Mouse (Mus musculus): ENCODE measurements around the gene Tmem52.
"Not testable (repeated sequence)": the region's sequence is repeated elsewhere in the genome, so short reads cannot be mapped to it uniquely, and the experiment has no call there.

The Tmem52 gene

DNA sequence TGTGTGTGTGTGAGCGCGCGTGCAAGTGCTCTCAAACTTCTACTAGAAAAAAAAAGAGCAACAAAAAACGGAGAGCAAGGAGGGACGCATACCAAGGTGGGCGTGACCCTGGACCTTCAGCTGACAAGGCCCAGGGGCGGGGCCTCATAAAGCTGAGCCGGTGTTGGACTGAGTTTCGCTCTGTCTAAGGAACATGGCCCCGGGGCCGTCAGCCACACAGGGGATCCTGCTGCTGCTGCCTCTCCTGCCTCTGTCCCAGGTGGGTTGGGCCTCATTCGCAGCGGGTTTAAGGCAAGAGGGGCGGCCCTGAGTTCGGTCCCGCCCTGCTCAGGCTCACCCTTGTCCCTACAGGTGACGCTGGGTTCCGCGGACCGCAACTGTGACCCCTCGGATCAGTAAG is at the start of gene Tmem52:
Tmem52 (plus strand) TSS at position 163 of the 400 bp plus-strand sequence.
- peak; percentile 70 for DNase-seq

DNA sequence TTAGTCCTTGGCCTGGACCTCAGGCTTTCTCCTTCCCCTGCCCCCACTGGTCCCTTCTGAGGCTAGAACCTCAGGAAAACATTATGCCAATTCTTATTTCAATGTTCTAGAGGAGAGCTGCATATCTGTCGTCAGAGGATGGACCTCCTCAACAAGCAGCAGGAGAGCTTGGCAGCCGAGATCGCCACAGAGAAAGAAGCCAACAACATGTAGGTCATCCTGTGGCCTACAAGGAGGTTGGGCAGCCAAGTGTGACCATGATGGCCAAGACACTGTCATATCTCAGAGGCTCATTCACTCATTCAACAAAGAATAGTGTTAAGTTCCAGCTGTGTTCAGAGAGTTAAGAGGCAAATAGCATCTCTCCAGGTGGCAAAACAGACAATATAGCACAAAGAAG is 48.8 kb upstream of the Tmem52 start:
- DNase-seq: no peak

DNA sequence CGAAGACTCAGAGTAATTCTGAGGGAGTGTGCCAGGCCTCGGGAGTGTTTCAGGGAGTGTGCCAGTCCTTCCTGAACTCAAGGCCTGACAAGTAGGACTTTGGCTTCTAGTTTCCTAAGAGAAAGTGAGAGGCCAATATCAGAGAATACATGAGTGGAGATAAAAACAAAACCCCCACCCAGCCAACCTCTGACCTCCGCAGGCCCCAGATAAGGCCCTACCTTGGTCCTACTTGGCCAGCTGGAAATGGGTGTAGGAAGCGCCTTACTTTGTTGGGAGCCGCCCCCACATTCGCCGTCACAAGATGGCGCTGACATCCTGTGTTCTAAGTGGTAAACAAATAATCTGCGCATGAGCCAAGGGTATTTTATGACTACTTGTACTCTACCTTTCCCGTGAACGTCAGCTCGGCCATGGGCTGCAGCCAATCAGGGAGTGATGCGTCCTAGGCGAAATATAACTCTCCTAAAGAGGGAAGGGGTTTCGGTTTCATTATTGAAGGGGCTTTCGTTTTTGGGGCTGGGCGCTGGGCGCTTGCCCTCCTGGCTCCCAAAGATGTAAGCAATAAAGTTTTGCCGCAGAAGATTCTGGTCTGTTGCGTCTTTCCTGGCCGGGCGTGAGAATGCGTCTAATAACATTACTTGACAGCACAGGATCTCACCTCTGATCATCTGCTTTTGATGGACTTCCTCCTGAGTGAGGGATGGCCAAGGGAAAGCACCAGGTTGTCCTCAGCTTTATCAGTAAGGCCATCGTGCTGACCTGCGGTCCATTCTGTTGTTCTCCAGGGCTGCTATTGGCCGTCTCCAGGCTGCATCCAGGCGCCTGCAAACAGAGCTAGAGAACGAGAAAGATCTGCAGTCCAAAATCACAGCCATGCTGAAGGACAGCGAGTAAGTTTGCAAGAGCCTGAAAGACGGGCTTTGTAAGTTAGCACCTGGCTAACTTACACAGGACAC is 47.2 kb upstream of the Tmem52 start:
- DNase-seq: not testable (repeated sequence)

DNA sequence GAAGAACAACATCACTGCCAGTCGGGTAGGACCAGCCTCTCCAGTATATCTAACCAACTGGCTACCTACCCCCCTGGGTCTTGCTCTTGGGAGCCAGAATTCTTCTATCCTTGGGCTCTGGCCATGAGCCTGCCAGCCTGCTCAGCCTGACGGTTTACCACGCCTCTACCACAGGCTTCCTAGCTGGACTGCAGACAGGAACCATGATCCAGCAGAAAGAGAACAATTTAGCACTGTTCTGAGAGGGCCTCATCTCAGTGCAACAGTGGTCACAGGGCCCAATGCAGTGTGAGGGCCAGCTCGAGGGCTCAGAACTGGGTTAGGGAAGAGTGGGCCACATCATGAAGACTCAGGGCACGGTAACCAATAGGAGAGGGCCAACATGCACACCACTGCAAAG is 44.9 kb upstream of the Tmem52 start:
- DNase-seq: no peak

DNA sequence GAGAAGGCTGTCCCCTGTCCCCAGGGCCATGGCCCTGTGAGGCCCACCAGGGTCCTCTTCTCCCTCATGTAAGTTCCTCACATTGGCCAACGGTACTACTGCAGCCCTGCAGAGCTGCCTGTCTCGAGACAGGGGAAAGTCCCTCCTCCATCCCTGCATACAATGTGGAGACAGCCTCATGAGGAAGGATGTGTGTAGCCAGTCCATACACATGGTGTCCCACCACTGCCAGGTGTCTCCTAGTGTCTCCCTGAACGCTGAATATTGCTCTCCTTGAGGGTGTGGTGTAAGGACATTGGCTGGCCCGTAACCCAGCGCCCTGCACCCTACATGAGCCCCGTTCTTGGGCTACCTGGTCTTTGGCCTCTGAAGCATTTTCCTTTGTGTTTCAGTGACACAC is 42.6 kb upstream of the Tmem52 start:
- DNase-seq: no peak

DNA sequence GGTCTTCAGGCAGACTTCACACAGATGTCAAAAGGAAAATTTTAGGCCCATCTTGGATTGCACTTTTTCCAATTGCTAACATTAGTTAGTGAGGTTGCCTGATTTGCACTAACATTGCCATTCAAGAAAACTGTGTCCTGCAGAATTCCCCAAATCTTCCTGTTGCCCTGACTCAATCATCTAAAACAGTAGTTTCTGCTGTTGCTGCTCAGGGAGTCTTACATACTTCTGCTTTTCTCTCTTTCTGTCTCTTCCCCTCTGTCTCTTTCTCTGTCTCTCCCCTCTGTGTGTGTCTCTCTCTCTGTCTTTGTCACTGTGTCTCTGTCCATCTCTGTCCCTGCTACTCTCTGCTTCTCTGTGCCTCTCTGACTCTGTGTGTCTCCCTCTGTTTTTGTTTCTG is 40.5 kb upstream of the Tmem52 start:
- no peak for DNase-seq

DNA sequence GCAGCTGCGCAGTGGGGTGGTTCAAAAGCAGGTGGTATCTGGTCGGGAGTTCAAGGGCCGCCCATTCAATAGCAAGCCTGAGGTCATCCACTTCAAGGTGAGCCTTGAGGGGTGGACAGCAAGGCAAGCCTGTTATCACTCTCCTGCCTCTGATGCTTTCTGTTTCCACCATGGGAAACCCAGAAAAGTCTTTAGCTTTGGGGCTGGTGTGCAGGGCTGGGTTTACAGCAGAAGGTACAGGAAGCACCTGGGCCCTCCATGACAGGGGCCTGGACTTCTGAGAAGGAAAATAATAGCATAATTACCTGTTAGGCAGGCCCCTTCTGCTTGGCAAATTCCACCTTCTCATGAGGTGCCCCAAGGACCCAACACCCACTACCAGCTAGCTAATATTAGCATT is 39.7 kb upstream of the Tmem52 start:
- DNase-seq: no peak

DNA sequence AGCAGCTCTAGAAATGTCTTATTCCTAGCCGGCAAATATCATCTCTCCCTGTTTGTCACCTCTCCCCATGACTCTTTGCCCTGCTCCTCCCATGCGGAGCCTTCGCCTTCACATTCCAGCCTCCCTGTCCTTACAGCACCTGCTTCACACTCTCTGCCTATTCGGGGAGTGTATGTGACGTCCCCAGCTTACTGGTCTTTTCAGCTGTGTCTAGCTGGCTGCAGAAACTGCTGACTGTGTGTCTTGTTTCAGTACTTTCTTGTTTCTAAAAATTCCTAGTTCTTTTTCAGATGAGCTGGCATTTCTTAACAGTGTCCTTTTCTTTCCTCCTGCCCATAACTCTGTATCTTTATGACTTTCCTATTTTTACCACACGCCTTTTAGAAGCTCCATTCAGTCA is 36.6 kb upstream of the Tmem52 start:
- no peak for DNase-seq

DNA sequence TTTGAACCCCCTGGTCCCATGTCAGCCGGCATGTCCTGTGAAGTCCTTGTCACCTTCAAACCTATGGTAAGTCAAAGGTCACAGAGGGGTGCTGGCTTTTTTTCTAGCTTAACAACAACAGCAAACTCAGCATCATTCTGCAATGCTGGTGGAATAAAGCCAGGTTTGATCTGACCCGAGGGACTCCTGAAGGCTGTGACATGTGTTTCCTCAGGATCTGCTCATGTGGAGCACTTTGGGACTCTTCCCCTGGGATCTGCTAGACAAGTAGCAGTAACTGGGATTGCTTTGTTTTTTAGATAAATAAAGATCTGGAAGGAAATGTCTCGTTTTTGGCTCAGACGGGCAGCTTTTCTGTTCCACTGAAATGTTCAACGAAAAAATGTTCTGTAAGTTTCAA is 34.9 kb upstream of the Tmem52 start:
- DNase-seq: peak; percentile 37

DNA sequence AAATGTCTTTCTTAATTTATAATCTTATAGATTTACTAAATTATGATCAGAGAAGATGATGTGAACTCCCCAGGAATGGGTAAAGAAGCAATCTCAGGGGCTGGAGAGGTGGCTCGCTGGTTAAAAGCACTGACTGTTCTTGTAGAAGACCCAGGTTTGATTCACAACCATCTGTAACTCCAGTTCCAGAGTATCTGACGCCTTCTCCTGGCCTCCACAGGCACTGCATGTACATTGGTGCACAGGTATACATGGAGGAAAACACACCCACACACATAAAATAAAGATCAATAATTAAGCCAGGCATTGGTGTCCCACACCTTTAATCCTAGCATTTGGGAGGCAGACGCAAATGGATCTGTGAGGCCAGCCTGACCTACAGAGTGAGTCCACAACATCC is 26.1 kb upstream of the Tmem52 start:
- no peak for DNase-seq

DNA sequence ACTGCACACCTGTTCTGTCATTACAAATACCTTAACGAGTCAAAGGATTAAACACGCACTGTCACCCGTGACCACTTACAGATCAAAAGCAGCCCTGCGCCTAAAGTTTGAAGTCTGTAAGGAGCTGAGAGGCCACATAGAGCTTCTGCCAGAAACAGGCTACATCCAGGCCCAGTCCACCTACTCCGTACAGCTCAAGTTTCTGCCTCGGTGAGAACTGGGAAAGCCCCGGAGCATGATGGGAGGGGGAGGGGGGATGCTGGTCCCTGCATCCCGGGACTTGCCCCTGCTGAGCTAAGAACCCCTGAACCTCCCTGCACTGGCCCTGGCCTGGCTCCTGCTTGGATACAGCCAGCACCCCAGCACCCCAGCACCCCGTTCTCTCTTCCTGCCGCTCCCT is 17.3 kb upstream of the Tmem52 start:
- DNase-seq: no peak

DNA sequence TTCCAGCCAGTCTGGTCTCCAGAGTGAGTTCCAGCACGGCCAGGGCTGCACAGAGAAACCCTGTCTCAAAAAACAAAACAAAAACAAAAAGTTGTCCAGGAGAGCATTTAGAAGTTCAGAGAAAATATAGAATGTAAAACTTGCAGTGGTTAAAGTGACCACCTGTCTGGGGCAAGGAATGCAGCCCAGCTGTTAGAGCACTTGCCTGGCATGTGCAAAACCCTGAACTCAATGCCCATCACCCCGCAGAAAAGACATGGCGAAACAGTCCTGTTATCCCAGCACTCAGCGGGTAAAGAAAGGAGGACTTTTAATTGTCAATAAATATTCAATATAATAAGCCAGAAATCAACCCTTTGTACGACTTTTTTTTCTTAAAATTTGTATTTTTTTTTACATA is 10.3 kb upstream of the Tmem52 start:
- no peak for DNase-seq

DNA sequence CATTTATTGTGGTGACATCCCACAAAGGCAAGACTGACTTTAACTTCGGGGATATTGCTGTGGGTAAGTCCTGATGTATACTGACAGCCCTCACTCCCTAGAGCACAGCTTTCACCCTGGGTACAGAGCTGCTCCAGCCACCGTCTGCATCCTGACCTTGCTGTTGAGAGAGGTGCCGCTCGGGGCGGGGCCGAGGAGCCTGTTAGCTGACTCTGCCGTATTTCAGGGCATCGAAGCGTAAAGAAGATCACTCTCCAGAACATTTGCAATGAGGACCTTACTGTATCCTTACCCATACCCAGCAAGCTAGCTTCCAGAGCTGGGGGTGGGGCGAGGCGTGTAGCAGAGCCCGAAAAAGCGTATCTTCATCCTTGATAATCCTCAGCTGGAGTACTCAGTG is 5.9 kb upstream of the Tmem52 start:
- no peak for DNase-seq

DNA sequence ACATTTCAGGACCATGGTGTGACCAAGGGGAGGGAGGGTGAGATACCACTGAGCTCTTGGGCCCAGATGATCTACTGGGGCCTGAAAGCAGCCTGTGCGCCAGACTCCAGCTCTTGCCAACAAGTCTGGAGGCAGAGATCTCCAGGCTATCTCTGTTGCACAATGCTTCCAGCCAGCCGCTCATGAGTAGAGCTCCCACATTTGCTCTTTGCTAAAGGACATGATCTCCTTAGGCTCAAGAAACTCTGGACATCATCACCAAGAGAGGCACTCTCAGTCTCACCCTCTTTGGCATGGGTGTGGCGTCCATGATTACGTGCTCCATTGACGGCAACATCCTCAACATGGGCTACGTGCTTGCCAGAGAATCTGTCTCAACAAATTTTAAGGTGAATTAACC is 5.3 kb upstream of the Tmem52 start:
- DNase-seq: no peak

DNA sequence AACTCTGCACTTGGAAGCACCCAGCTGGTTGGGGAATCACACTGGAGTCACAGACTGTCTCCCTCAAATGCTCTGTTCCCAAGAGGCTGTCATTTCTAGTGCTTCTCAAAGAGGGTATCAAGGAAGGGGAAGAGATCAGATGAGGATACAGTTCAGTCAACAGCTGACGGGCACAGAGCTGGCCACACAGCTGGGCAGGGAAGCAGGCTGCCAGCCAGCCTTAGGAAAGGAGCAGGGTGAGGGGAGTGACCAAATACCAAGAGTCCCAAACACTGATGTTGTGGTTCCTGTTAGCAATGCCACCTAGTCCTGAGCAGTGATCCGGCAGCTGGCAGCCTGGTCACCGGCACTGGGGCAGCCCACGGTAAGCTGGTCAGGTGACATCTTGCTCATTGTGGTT is 4.9 kb upstream of the Tmem52 start:
- DNase-seq: no peak

DNA sequence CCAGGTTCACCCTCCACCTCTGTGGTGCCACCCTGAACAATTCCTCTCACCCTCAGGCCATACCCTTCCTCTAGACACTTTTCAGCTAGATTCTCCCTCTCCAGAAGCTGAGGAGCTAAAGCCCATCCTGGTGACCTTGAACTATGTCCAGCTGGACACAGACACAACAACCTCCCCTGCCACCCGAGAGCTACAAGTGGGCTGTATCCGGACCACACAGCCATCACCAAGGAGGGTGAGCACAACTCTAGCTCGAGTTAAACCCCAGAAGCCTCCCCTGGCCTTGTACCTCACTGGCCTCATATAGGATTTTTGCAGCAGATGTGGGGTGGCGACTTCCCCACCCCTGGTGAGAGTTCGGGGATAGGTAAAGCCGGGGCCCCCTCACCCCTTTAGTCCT is 3.3 kb upstream of the Tmem52 start:
- DNase-seq: no peak

DNA sequence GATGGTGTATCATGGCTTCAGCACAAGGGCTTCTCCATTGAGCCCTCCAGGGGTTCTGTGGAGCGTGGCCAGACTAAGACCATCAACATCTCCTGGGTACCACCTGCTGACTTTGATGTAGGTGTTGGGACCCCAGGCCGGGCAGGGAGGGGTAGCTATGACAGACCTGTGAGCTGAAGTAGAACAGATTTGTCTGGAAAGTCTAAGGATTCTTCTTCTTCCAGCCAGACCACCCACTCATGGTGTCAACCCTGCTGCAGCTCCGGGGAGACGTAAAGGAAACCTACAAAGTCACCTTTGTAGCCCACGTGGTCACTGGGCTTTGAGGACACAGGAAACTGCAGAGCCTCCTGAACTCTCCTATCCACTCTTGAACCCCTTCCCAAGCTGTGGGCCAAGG is 2.8 kb upstream of the Tmem52 start:
- DNase-seq: no peak

DNA sequence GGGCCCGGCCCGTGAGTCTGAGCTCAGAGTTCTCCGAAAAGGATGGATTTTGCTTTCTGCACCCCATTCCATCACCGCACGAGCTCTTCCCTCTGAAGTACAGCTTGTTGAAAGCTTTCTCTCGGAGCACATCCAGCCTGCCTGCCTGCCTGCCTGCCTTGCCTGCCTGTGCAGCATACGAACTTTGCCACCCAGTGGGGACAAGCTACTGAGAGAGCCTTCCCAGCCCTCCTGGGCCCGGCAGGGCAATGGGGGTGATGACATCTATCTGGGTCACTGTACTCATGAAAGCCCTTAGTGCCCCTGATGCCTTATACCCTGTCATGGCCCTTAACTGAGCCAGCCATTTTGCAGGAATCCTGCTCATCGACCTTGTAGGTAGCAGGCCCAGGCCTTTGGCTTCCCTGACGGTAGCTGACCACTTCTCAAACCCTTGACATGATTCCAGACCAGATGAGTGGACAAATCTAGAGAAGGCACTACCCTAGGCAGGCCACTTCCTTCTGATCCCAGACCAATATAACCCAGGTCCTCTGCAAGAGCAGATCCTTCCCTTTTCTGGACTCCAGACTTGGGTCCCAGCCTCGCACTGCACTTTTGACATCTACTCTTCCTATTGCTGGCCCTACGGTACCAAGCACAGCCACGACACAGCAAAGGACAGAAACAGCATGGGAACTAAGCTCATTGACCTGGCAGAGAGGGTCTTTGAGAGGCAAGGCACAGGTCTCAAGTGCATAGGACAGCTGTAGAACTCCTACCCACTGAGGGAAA is 1.5 kb upstream of the Tmem52 start:
- no peak for DNase-seq

DNA sequence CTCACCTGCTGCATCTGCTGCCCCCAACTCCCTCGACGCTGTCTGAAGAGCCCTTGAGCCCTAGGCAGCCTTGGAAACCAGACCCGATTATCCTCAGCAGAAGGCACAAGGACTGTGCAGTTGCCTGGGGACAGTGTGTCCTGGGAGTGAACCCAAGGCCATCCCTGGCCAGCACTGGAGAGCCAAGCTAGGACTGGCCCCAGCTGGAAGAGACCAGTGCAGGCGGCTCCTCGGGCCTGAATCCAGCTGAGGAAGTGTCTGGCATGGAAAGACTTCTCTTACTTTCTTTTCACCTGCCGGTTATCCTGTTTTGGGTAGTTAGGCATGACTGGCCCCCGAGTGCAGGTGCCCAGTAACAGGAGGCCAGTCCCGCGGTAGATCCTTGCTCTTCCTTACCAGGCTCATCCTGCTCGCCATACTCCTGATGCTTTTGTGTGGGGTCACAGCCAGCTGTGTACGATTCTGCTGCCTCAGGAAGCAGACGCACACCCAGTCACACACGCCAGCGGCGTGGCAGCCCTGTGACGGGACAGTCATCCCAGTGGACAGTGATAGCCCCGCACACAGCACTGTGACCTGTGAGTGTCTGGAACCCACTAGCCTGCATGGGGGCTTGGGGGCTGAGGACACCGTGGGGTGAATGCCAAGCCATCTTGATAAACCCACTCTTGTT is 812 bp downstream of the Tmem52 start:
- DNase-seq: peak; percentile 59

DNA sequence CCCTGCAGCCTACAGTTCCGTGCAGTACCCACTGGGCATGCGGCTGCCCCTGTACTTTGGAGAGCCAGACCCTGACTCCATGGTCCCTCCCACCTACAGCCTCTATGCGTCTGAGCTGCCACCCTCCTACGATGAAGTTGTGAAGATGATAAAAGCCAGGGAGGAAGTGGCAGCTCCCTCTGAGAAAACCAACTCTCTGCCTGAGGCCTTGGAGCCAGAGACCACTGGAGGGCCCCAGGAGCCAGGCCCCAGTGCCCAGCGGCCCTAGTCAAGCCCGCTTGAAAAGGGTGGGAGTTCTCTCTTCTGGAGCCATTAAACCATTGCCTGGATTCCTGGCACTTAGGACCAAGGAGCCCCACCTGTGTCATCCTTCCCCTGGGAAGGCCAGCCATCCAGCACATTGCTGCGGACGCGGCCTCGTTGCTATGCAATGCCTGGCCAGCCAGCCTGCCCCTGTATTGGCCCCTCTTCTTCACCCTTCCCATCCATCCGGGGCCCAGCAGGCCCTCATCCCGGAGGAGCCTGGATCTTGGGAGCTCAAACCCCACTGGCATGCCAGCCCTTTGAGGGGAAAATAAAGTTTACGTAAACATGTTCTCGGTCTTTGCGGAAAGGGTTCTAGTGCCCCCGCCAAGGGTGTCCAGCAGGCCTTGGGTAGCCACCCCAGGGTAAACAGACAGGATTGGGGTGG is 1.5 kb downstream of the Tmem52 start:
- no peak for DNase-seq

DNA sequence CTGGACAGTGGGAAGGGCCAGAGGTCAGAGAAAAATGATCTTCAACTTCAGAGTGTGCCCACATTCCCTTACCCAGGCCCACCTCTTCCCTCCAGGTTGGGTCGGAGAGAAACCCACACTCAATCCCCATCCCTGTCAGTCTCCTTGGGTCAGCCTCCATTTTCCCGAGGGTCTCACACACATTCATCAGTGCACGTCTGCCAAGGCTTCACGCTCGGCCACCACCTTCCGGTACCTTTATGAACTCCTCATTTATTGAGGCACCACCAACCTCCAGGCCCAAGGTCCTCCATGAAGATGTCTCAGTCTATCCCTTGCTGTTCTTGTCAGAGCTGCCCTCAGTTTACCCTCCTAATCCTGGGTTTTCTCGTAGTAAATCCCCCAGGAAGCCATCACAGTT is 2.1 kb downstream of the Tmem52 start:
- DNase-seq: no peak

DNA sequence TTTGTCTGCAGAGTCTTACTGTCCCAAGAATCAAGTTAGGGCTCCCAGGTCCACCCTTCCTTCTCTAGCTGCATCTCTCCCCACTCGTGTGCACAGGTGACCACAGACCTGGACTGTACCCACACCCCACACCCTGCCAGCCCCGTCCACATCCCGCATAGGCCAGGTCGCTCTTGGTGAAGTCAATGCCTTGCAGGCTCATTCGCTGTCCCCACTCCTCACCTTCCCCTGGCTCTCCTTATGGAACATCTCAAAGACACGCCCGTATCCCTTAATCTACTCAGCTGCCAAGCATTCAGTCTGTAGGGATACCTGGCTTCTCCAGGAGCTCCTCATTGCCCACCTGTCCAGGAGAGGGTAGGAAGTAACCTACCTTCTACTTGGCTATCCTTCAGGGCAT is 2.5 kb downstream of the Tmem52 start:
- no peak for DNase-seq

DNA sequence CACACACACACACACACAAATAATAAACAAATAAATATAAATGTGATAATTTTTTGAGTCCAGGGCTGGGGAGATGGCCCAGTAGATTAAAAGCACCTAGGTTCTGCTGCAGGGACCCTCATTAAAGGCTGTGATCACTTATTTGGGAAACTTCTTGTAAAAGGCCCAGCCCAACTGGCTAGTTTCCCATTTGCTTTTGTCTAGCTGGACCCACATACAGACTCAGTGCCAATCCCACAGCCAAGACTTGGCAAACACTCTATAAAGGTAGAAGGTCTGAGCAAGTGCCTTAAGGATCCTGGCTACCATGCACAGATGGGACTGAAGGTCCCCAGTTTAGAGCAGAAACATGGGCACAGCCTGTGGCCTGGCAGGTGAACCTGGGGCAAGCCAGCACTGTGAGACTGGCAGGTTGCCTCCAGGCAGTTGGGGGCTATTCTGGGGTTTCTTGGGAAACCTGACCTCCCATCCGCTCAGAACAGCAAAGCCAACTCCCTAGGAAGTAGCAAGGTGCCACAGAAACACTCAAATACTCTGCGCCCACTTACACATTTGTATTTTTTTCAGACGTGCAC is 3.9 kb downstream of the Tmem52 start:
- no peak for DNase-seq

All from kidney, postnatal 14 days (tissue).